Mouse (Mus musculus) lung, postnatal 0 days (tissue): ENCODE measurements around the gene Sept4.

Experiments used
- CTCF ChIP-seq: IDR thresholded peaks from 2 replicates; pipeline ENCODE4 v1.5.1; 2016; ENCODE audit warnings: antibody characterized with exemption, mild to moderate bottlenecking
- EP300 ChIP-seq: IDR thresholded peaks from 2 replicates; pipeline ENCODE4 v1.6.1; 2016; ENCODE audit warnings: antibody characterized with exemption, mild to moderate bottlenecking, control low read depth

DNA sequence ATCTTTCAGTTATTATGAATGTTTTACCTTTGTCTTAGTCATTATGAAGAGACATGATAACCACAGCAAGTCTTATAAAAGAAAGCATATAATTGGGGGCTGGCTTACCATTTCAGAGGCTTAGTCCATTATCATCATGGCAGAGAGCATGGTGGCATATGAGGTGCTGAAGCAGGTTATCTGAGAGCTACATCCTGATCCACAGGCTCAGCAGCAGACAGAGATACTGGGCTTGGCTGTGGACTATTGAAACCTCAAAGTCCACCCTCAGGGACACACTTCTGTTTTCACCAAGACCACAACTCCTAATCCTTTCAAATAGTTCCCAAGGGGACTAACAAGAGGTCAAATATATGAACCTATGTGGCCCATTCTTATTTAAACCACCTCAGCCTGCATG is 44.7 kb upstream of the Sept4 start:
- TF ChIP-seq CTCF (no peak), EP300 (no peak)
